ENCODE assay signal across 22 mouse cellular contexts in the genomic region with DNA sequence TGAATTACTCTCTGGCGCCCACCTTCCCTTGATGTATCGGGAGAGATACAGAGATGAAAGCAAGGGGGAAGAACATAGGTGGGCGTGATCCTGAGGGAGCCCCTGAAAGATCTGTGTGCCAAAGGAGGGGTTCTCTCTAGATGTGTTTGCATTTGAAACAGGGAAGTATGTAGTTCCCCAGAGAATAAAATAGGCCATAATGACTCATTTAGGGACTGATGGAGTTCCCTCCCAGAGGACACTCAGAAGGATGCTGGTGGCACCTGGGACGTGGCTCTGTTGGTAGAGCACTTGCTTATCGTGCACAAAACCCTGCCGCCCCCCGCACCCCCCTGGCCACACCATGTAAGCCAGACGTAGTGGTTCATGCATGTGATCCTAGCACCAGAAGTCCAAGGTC.
"Had no signal": no experiment of that assay in that cellular context is flagged by ENCODE, and none has a peak within 500 bp of the region (broad histone marks: within the 10 kb centered on the region; RNA-seq: fewer than 3 reads in every experiment).

No protein-coding gene starts in this region.

- H3K4me2 ChIP-seq: intestine, embryonic 15.5 days; limb, embryonic 13.5 days; midbrain, embryonic 13.5 days; neural tube, embryonic 13.5 days had no signal

- ATAC-seq: intestine, embryonic 15.5 days; midbrain, embryonic 13.5 days; midbrain, embryonic 16.5 days had no signal

- H3K9ac ChIP-seq: intestine, embryonic 15.5 days; limb, embryonic 13.5 days; liver, embryonic 14.5 days; midbrain, embryonic 13.5 days; neural tube, embryonic 13.5 days had no signal

- H3K4me3 ChIP-seq: intestine, embryonic 15.5 days; limb, embryonic 10.5 days; limb, embryonic 13.5 days; megakaryocyte, embryonic 14.5 days; midbrain, embryonic 10.5 days; midbrain, embryonic 13.5 days; myocyte; neural tube, embryonic 13.5 days had no signal

- H3K9me3 ChIP-seq: intestine, embryonic 15.5 days; limb, embryonic 10.5 days; limb, embryonic 13.5 days; megakaryocyte, embryonic 14.5 days; midbrain, embryonic 10.5 days; midbrain, embryonic 13.5 days; neural tube, embryonic 13.5 days had no signal

- DNase-seq: kidney, adult 11 months; kidney, adult 8-10 months; kidney, postnatal 14 days; kidney, postnatal 4 days; liver; lung, adult 2 months; right cerebral cortex, adult 18-20 months; right cerebral cortex, postnatal 14 days; thymus, adult 2 months; thymus, postnatal 14 days; thymus, postnatal 4 days had no signal

- H3K36me3 ChIP-seq: intestine, embryonic 15.5 days; limb, embryonic 10.5 days; limb, embryonic 13.5 days; midbrain, embryonic 10.5 days; midbrain, embryonic 13.5 days; neural tube, embryonic 13.5 days had no signal

- H3K27me3 ChIP-seq: intestine, embryonic 15.5 days; neural tube, embryonic 13.5 days had no signal

- H3K27ac ChIP-seq: intestine, embryonic 15.5 days; limb, embryonic 10.5 days; limb, embryonic 13.5 days; liver, embryonic 14.5 days; midbrain, embryonic 10.5 days; midbrain, embryonic 13.5 days; neural tube, embryonic 13.5 days; stomach, postnatal 0 days had no signal
